18 mouse cellular contexts compared by ENCODE assay signal in genomic region chr9:14520971-14521670, GRCm38 (mm10). TPM values are rescaled to one million over a fixed set of nuclear protein-coding genes. Genes with fewer than 3 reads are reported as not detected.
DNase-seq lines count a peak whose midpoint lies in the region; ATAC-seq and TF ChIP-seq lines count a peak whose summit lies in the region.
"Had no signal": no experiment of that assay in that cellular context is flagged by ENCODE, and none has a peak within 500 bp of the region (broad histone marks: within the 10 kb centered on the region; RNA-seq: fewer than 3 reads in every experiment).

No protein-coding gene starts in this region.

- peaks cover 4% of the 10 kb centered on the region for H3K4me1 ChIP-seq in lung, adult 2 months (ENCODE audit: control insufficient read depth, insufficient read depth, low read length)
- peaks cover 5% of the 10 kb centered on the region; the same call in 1 of the 2 replicates for H3K4me1 ChIP-seq in lung, postnatal 0 days (ENCODE audit: insufficient read depth, low read depth, low read length)
- H3K4me1 ChIP-seq: forebrain, embryonic 15.5 days had no signal

- intact Hi-C loops in left cerebral cortex, postnatal 4 days (cut with DNase I), result loop anchor here (5.0 to 10.0 kb wide), 2 partner anchors 176 to 244 kb away; no protein-coding TSS in a partner anchor

- peak; percentile 74 for ATAC-seq in lung, postnatal 0 days
- ATAC-seq: forebrain, embryonic 15.5 days; hindbrain, embryonic 16.5 days; liver, postnatal 0 days had no signal

- no peak for TF ChIP-seq POLR2A in lung, adult 2 months (IDR thresholded peaks at IDR 0.05; ENCODE audit: borderline replicate concordance, extremely low read depth, low read depth, low read length)

- no peaks in the 10 kb centered on the region for H3K27me3 ChIP-seq in lung, postnatal 0 days (replicated peaks; ENCODE audit: insufficient read depth, low read length)
- H3K27me3 ChIP-seq: embryonic facial prominence, embryonic 13.5 days; forebrain, embryonic 15.5 days; heart, embryonic 13.5 days had no signal

- H3K9me3 ChIP-seq in lung, postnatal 0 days (ENCODE audit: low read length), result no peaks in the 10 kb centered on the region
- H3K9me3 ChIP-seq: embryonic facial prominence, embryonic 13.5 days; forebrain, embryonic 15.5 days; heart, embryonic 13.5 days had no signal

- peak; percentile 36 to 45 for DNase-seq in lung, adult 18-20 months
- DNase-seq in lung, adult 2 months, result no peak
- DNase-seq in NIH3T3 (ENCODE audit: low read depth), result peak; percentile 42
- peak; percentile 51 for DNase-seq in lung, postnatal 0 days (ENCODE audit: low spot score)
- no peak for DNase-seq in thymus, postnatal 4 days
- no peak for DNase-seq in spleen, postnatal 14 days (ENCODE audit: low spot score in 2 of 2)
- no peak for DNase-seq in left cerebral cortex, postnatal 4 days
- DNase-seq: cerebellum, adult 8-10 months; liver, postnatal 0 days; right cerebral cortex, postnatal 4 days had no signal

- no peak overlapping the region for H3K4me3 ChIP-seq in lung, adult 2 months (replicated peaks; ENCODE audit: extremely low read depth, low read depth, low read length)
- H3K4me3 ChIP-seq in lung, postnatal 0 days (ENCODE audit: low read depth, low read length), result no peak overlapping the region
- H3K4me3 ChIP-seq: embryonic facial prominence, embryonic 13.5 days; forebrain, embryonic 15.5 days; heart, embryonic 13.5 days had no signal

- 26% methylated on average over 3 of the region's 3 CpGs for WGBS in lung, adult 2 months
- 16% methylated on average over 3 of the region's 3 CpGs for WGBS in lung, postnatal 0 days

- no peak overlapping the region for H3K9ac ChIP-seq in lung, postnatal 0 days (replicated peaks; ENCODE audit: low read depth)
- H3K9ac ChIP-seq: embryonic facial prominence, embryonic 13.5 days; forebrain, embryonic 15.5 days; heart, embryonic 13.5 days; liver, postnatal 0 days had no signal

- H3K4me2 ChIP-seq in lung, postnatal 0 days (replicated peaks; ENCODE audit: low read depth, low read length), result no peak overlapping the region
- H3K4me2 ChIP-seq: embryonic facial prominence, embryonic 13.5 days; forebrain, embryonic 15.5 days; heart, embryonic 13.5 days had no signal

- peak overlapping the region; percentile 20; the same call in 1 of the 2 replicates for H3K27ac ChIP-seq in lung, postnatal 0 days (ENCODE audit: low read length)
- H3K27ac ChIP-seq: embryonic facial prominence, embryonic 13.5 days; forebrain, embryonic 15.5 days; heart, embryonic 13.5 days; stomach, postnatal 0 days had no signal

- H3K36me3 ChIP-seq in lung, postnatal 0 days (ENCODE audit: insufficient read depth, low read length), result no peaks in the 10 kb centered on the region
- H3K36me3 ChIP-seq: embryonic facial prominence, embryonic 13.5 days; forebrain, embryonic 15.5 days; heart, embryonic 13.5 days had no signal

- peak; percentile 19; the same call in 1 of the 2 replicates for TF ChIP-seq EP300 in lung, postnatal 0 days (IDR thresholded peaks at IDR 0.05)

- no peak for TF ChIP-seq CTCF in lung, adult 2 months (IDR thresholded peaks at IDR 0.05; ENCODE audit: insufficient read depth, low read length)
- no peak for TF ChIP-seq CTCF in lung, postnatal 0 days (IDR thresholded peaks at IDR 0.05)

RNA-seq across cellular contexts. Expression of gene Cwc15, which starts 20.7 kb away (rescaled TPM):
- polyA plus RNA-seq in lung, adult 2 months (2012; rRNA removed), result 7.9 and 12.5 TPM in 2 replicates
- 125 and 126 TPM in 2 replicates for polyA plus RNA-seq in lung, postnatal 0 days (2015; fragmentation: Nextera tagmentation; extraction: Ambion mirVana)
- total RNA-seq in left cerebral cortex, postnatal 4 days (2021), result 10 to 100 TPM; 80.9 to 86.5 TPM

RNA-seq across cellular contexts. Expression of gene Kdm4d, which starts 20.8 kb away (rescaled TPM):
- 0.12 and 0.21 TPM in 2 replicates for polyA plus RNA-seq in lung, adult 2 months (2012; rRNA removed)
- polyA plus RNA-seq in lung, postnatal 0 days (2015; fragmentation: Nextera tagmentation; extraction: Ambion mirVana), result 0.19 and 0.20 TPM in 2 replicates
- 1 to 10 TPM; 1.2 to 1.8 TPM for total RNA-seq in left cerebral cortex, postnatal 4 days (2021)
- total RNA-seq: heart, postnatal 25 days; liver, adult 2 months; megakaryocyte-erythroid progenitor cell, adult 5-6 weeks had no signal
- polyA plus RNA-seq: heart, embryonic 13.5 days; liver, adult 2 months had no signal

Comparison
In these comparisons a context has a peak if more than half of its experiments do, and no peak if none do; other contexts are left out.
1. DNase-seq: peak in lung, adult 18-20 months (2 of 2), NIH3T3 (single experiment) and lung, postnatal 0 days (single experiment); none in lung, adult 2 months (single experiment), thymus, postnatal 4 days (single experiment), spleen, postnatal 14 days (0 of 2) and left cerebral cortex, postnatal 4 days (single experiment).